Mouse (Mus musculus) stomach, postnatal 0 days (tissue): Measurements from ENCODE around the gene Cd69. TPM values are rescaled to one million over a fixed set of nuclear protein-coding genes. Genes with fewer than 3 reads are reported as not detected.

ENCODE experiments used
- ATAC-seq: fragments of 200-750 bp; cut with Nextera tagmentation; 2 replicates; pipeline ENCODE4 v1.8.0; 2017; ENCODE audit not compliant: low FRiP score, low TSS enrichment
- DNase-seq: peaks from one replicate; pipeline ENCODE4 v3.0.0-alpha.2; 2016; ENCODE audit warnings: low spot score
- H3K27ac ChIP-seq: fragments of 300-500 bp; sonication (generic); replicated peaks from 2 replicates; pipeline ENCODE4 v1.5.1; 2014; ENCODE audit warnings: mild to moderate bottlenecking, control low read depth
- H3K27me3 ChIP-seq: fragments of 300-500 bp; sonication (generic); 2 replicates; pipeline ENCODE4 v1.6.1; 2014; ENCODE audit warnings: low read length; ENCODE audit not compliant: control insufficient read depth, insufficient read depth
- H3K36me3 ChIP-seq: fragments of 300-500 bp; sonication (generic); 2 replicates; pipeline ENCODE4 v1.6.1; 2014; ENCODE audit warnings: low read length, mixed read lengths; ENCODE audit not compliant: control insufficient read depth, insufficient read depth
- H3K4me1 ChIP-seq: fragments of 300-500 bp; sonication (generic); replicated peaks from 2 replicates; pipeline ENCODE4 v1.6.1; 2014; ENCODE audit warnings: antibody characterized with exemption; ENCODE audit not compliant: control insufficient read depth, insufficient read depth
- H3K4me2 ChIP-seq: fragments of 300-500 bp; sonication (generic); replicated peaks from 2 replicates; pipeline ENCODE4 v1.6.1; 2014; ENCODE audit warnings: low read depth, mild to moderate bottlenecking, control low read depth, moderate library complexity
- H3K4me3 ChIP-seq: fragments of 300-500 bp; sonication (generic); 2 replicates; pipeline ENCODE4 v1.5.1; 2014; ENCODE audit warnings: low read depth, low read length, control low read depth
- H3K9ac ChIP-seq: fragments of 300-500 bp; sonication (generic); 2 replicates; pipeline ENCODE4 v1.6.1; 2014; ENCODE audit warnings: mild to moderate bottlenecking, low read length, control low read depth, mixed read lengths
- H3K9me3 ChIP-seq: fragments of 300-500 bp; sonication (generic); 2 replicates; pipeline ENCODE4 v1.6.1; 2016; ENCODE audit warnings: low read length; ENCODE audit not compliant: control insufficient read depth
- CTCF ChIP-seq: IDR thresholded peaks from 2 replicates; pipeline ENCODE4 v1.5.1; 2016; ENCODE audit warnings: antibody characterized with exemption, low read depth, mild to moderate bottlenecking, moderate library complexity
- EP300 ChIP-seq: optimal IDR thresholded peaks from 2 replicates; pipeline ENCODE3; 2016; ENCODE audit warnings: antibody characterized with exemption
- WGBS: fragments of 180-500 bp; shearing (Covaris S2); extraction: QIAGEN DNeasy Blood & Tissue Kit; methylation state at CpG from one replicate; pipeline ENCODE4 v1.1.7; 2014; 5-methylcytosine and 5-hydroxymethylcytosine counted together
- polyA plus RNA-seq: library from polyadenylated mRNA; unstranded; fragments of >200 nt; fragmentation: Nextera tagmentation; extraction: Ambion mirVana; gene quantifications from 2 replicates; pipeline ENCODE4 v1.2.1, GENCODE M21; 2015

Gene Cd69
- polyA plus RNA-seq, 1 experiment from 2014 or later = 0.15 TPM

DNA sequence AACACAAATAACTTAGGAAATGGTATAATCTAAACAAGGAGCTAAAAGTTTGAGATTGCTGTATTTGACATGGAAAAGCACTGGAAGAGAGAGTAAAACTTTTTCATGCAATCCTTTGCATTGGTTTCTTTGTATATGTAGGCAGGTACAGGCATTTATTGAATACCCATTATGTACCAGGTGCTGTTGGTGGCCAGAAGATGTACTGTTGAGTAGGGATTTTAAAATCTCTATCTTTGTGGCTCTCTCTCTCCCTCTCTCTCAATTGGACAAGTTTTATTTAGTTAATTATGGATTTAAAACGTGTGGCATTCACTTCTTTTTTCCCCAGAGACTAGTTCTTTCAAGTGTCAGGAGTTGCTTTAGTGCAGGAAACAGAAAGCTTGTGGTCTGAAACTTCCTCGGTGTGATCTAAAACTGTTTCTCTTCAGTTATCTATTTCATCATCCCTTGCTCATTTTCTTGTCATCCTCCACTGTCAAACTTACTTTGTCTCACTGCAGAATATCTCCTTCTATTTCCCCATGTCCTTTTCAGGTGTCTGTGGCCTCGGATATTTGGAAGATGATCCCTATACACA, 478 bp upstream of the Cd69 start:
- Histone ChIP-seq H3K4me1 (no peaks in the 10 kb centered on the region), H3K4me2 (no peak overlapping the region), H3K4me3 (no peak overlapping the region), H3K27ac (no peak overlapping the region), H3K9ac (no peak overlapping the region), H3K27me3 (no peaks in the 10 kb centered on the region), H3K9me3 (no peaks in the 10 kb centered on the region), H3K36me3 (no peaks in the 10 kb centered on the region)
- no peak for DNase-seq
- WGBS = 64% methylated on average over 3 of the region's 3 CpGs
- TF ChIP-seq CTCF = no peak
- no peak for TF ChIP-seq EP300
- ATAC-seq = no peak

DNA sequence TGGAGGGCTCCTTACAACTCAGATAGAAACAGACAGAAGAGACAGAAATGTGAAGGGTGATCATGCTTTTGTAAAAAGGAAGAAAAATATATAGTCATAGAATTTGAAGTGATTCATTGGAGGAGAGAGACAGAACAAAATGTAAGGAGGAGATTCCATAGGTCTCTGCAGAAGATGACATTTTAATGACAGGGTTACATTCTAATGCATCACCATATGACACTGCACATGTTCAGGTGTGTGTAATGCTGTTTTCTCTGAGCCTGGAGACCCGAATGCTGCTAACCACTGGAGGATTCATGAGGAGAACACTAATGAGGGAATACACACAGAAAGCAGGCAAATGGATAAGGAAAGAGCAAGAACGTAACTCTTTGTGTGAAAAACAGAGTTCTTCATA, 760 bp downstream of the Cd69 start:
- H3K4me3 ChIP-seq = no peak overlapping the region
- 84% methylated on average over 2 of the region's 2 CpGs for WGBS

DNA sequence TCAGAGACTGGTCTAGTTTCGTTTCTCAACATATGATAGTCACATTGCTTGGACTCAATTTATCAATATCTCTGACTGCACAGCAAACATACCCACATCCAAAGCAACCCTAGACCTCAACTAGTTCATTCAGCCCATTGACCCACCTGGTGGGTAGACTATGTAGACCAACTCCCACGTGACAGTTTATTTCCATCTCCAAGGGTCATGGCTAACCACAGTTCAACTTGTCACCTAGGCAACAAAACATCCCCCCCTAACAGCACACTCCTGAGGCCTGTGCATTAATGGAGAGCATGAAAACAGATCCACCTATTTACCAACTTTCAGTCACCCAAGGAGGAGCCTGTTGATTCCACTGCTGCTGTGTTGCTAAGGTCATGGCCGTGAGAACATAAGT, 1.6 kb downstream of the Cd69 start:
- no peaks in the 10 kb centered on the region for H3K9me3 ChIP-seq
- H3K4me2 ChIP-seq = no peak overlapping the region
- no peaks in the 10 kb centered on the region for H3K36me3 ChIP-seq
- DNase-seq = no peak
- no peaks in the 10 kb centered on the region for H3K27me3 ChIP-seq
- H3K27ac ChIP-seq = no peak overlapping the region
- no peak for ATAC-seq
- H3K4me3 ChIP-seq = no peak overlapping the region
- H3K9ac ChIP-seq = no peak overlapping the region
- 53% methylated on average over 3 of the region's 3 CpGs for whole genome bisulfite sequencing
- no peaks in the 10 kb centered on the region for H3K4me1 ChIP-seq
- TF ChIP-seq CTCF (no peak), EP300 (no peak)

More for the DNA sequence above, 760 bp downstream of the Cd69 start:
- H3K27ac ChIP-seq = no peak overlapping the region
- H3K9me3 ChIP-seq = no peaks in the 10 kb centered on the region
- H3K27me3 ChIP-seq = no peaks in the 10 kb centered on the region
- H3K4me1 ChIP-seq = no peaks in the 10 kb centered on the region
- no peak overlapping the region for H3K9ac ChIP-seq
- TF ChIP-seq CTCF = no peak
- no peak for TF ChIP-seq EP300
- no peaks in the 10 kb centered on the region for H3K36me3 ChIP-seq
- ATAC-seq (no peak), DNase-seq (no peak)
- H3K4me2 ChIP-seq = no peak overlapping the region

DNA sequence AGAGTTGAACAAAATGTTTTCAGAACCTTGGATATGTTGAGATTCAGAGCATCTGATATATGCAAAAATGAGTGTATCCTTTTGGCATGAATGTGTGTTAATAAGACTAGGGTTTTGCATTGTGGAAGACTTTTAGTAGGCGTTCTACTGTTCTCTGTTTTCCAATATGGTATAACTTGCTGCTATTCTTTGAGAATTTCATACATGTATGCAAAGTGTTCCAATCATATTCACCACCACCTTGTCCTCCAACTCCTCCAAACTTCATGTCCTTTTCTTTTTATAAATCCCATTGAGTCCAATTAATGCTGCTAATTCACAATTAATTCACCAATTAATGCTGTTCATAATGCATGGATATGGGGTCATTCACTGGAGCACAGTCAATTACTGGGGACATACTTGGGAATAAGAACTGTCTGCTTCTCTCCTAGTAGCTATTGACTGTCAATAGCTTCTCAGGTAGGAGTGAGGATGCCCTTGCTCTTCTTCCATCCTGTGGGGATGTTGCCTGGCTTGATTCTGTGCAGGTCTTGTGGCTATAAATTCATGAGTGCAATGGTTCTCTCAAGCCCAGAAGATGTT, 8.7 kb downstream of the Cd69 start:
- Histone ChIP-seq H3K27ac (no peak overlapping the region), H3K27me3 (no peaks in the 10 kb centered on the region), H3K9me3 (no peaks in the 10 kb centered on the region), H3K4me3 (no peak overlapping the region), H3K4me2 (no peak overlapping the region), H3K4me1 (no peaks in the 10 kb centered on the region), H3K9ac (no peak overlapping the region), H3K36me3 (no peaks in the 10 kb centered on the region)
- DNase-seq (no peak), ATAC-seq (no peak)
- WGBS = 88% methylated on average over 1 of the region's 1 CpGs
- TF ChIP-seq CTCF = no peak
- TF ChIP-seq EP300 = no peak

DNA sequence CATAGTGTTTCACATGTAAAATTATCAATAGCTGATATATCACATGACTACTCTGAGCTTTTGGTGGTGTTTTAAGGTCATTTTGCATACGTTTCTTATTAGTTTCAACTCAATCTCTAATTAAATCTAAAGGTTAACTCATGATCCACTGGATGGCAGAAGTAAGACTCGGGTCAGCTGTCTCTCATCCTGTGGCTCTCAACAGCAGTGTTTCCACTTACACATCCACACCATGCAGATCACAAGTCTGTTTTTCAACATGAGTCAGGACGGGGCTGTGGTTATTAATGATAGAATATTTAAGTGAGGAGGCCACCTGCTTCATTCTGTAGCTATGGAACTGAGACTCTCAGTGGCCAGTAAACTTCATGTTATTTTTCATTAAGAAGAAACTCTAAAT, 9.4 kb downstream of the Cd69 start:
- no peak overlapping the region for H3K9ac ChIP-seq
- 65% methylated on average over 3 of the region's 3 CpGs for WGBS
- H3K4me3 ChIP-seq = no peak overlapping the region
- TF ChIP-seq CTCF = no peak
- no peak for TF ChIP-seq EP300
- ATAC-seq = no peak
- no peak for DNase-seq
- H3K36me3 ChIP-seq = no peaks in the 10 kb centered on the region
- H3K4me1 ChIP-seq = no peaks in the 10 kb centered on the region
- no peaks in the 10 kb centered on the region for H3K9me3 ChIP-seq
- H3K27me3 ChIP-seq = no peaks in the 10 kb centered on the region
- no peak overlapping the region for H3K4me2 ChIP-seq
- no peak overlapping the region for H3K27ac ChIP-seq

DNA sequence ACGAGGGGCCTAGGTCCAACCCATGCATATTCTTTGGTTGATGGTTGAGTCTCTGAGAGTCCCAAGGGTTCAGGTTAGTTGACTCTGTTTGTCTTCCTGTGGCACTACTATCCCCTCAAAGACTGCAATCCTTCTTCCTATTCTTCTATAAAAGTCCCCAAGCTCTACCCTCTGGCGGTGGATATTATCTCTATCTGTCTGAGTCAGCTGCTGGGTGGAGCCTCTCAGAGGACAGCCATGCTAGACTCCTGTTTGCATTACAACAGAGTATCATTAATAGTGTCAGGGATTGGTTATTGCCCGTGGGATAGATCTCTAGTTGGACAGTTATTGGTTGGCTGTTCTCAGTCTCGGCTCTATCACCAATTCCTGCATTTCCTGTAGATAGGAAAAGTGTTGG, 14.3 kb downstream of the Cd69 start:
- H3K4me2 ChIP-seq = no peak overlapping the region
- H3K36me3 ChIP-seq = no peaks in the 10 kb centered on the region
- TF ChIP-seq CTCF (no peak), EP300 (no peak)
- ATAC-seq (no peak), DNase-seq (no peak)
- no peak overlapping the region for H3K27ac ChIP-seq
- H3K9me3 ChIP-seq = no peaks in the 10 kb centered on the region
- H3K4me1 ChIP-seq = no peaks in the 10 kb centered on the region
- H3K4me3 ChIP-seq = no peak overlapping the region
- no peak overlapping the region for H3K9ac ChIP-seq
- 79% methylated on average over 4 of the region's 4 CpGs for whole genome bisulfite sequencing
- H3K27me3 ChIP-seq = no peaks in the 10 kb centered on the region
